Mouse (Mus musculus) thymus, adult 2 months (tissue): ENCODE results near the gene Maea.

Experiments
- CTCF ChIP-seq: fragments of 200-500 bp; IDR thresholded peaks from 2 replicates; pipeline ENCODE4 v1.5.1; 2012; ENCODE audit warnings: mild to moderate bottlenecking, control low read depth, low read length, moderate library complexity, borderline replicate concordance; ENCODE audit not compliant: control insufficient read depth, poor library complexity, insufficient read depth; ENCODE audit errors: extremely low read depth
- POLR2A ChIP-seq: fragments of 200-500 bp; IDR thresholded peaks from 2 replicates; pipeline ENCODE4 v1.6.1; 2012; ENCODE audit warnings: mild to moderate bottlenecking, low read length, control low read depth, moderate library complexity; ENCODE audit not compliant: control insufficient read depth, poor library complexity, insufficient read depth; ENCODE audit errors: extremely low read depth

DNA sequence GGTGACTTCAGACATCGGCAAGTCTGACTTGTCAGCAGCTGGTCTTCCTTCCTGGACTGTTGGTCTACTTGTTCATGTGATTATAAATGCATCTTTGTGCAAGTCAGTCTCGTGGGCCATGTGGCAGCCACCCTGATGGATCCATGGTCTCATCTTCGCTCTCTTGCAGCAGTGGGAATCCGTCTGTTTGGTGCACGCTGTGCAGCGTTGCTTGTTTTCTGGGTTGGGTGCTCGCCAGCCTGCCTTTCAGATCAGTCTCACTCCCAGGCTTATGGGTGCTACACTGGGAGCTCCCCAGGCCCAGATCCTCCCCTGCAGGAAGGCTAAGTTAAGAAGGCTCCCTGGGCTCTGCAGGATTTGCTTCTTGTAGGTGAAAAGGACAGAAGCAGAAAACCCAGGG is 61.5 kb downstream of the Maea start:
- no peak for TF ChIP-seq CTCF
- TF ChIP-seq POLR2A = no peak
